In genomic region chr2:26544265-26544664, GRCm38 (mm10) we compare ENCODE assay signal across 11 mouse cellular contexts. TPM values are rescaled to one million over a fixed set of nuclear protein-coding genes. Genes with fewer than 3 reads are reported as not detected.
DNase-seq lines count a peak whose midpoint lies in the region; ATAC-seq lines count a peak whose summit lies in the region.
"Had no signal": no experiment of that assay in that cellular context is flagged by ENCODE, and none has a peak within 500 bp of the region (broad histone marks: within the 10 kb centered on the region; RNA-seq: fewer than 3 reads in every experiment).

No protein-coding gene starts in this region.

- 0 out of 2 replicates have a peak overlapping the region, but pooled peaks have one; percentile 51 for H3K27ac ChIP-seq in embryonic facial prominence, embryonic 10.5 days (replicated peaks)

- H3K36me3 ChIP-seq in megakaryocyte, embryonic 14.5 days (replicated peaks; ENCODE audit: low read length) = no peaks in the 10 kb centered on the region
- H3K36me3 ChIP-seq in embryonic facial prominence, embryonic 10.5 days (replicated peaks) = no peaks in the 10 kb centered on the region

- no peak for DNase-seq in embryonic facial prominence, embryonic 10.5 days (ENCODE audit: low spot score)
- DNase-seq in kidney, adult 8-10 months = peak; percentile 51 to 65
- peak; percentile 58 for DNase-seq in lung, postnatal 14 days
- DNase-seq in right cerebral cortex, adult 2 months (ENCODE audit: low spot score in 2 of 2) = no peak
- DNase-seq: gastrocnemius, postnatal 14 days had no signal

- H3K4me3 ChIP-seq in megakaryocyte, embryonic 14.5 days (replicated peaks) = peak overlapping the region; percentile 38
- no peak overlapping the region for H3K4me3 ChIP-seq in embryonic facial prominence, embryonic 10.5 days

- ATAC-seq in megakaryocyte, adult 5-6 weeks (ENCODE audit: poor library complexity, severe bottlenecking) = no peak
- no peak for ATAC-seq in monocyte, adult 5-6 weeks (replicated peaks; ENCODE audit: insufficient number of reproducible peaks, low FRiP score, low TSS enrichment, poor library complexity, severe bottlenecking)

- H3K9me3 ChIP-seq in megakaryocyte, embryonic 14.5 days = no peaks in the 10 kb centered on the region
- H3K9me3 ChIP-seq in embryonic facial prominence, embryonic 10.5 days = no peaks in the 10 kb centered on the region

- peaks cover 55% of the 10 kb centered on the region for H3K4me1 ChIP-seq in megakaryocyte, embryonic 14.5 days
- peaks cover 59% of the 10 kb centered on the region for H3K4me1 ChIP-seq in embryonic facial prominence, embryonic 10.5 days

- peaks cover 88% of the 10 kb centered on the region for H3K27me3 ChIP-seq in megakaryocyte, embryonic 14.5 days (replicated peaks)
- peaks cover 12% of the 10 kb centered on the region for H3K27me3 ChIP-seq in embryonic facial prominence, embryonic 10.5 days (replicated peaks; ENCODE audit: low read depth, poor library complexity, severe bottlenecking)

- 76% methylated on average over 3 of the region's 3 CpGs for WGBS in embryonic facial prominence, embryonic 10.5 days

RNA-seq across cellular contexts. Expression of gene Notch1, which starts 27.8 kb away (rescaled TPM):
- polyA plus RNA-seq in megakaryocyte, embryonic 14.5 days (2012; ENCODE audit: insufficient read depth, low replicate concordance) = 1.2 and 4.2 TPM in 2 replicates
- total RNA-seq in megakaryocyte, adult 5-6 weeks (2015) = 37.6 and 43.0 TPM in 2 replicates
- total RNA-seq in megakaryocyte, adult 5-6 weeks (2017) = 22.3 and 48.3 TPM in 2 replicates
- 17.1 and 20.3 TPM in 2 replicates for polyA plus RNA-seq in embryonic facial prominence, embryonic 10.5 days (2016; fragmentation: Nextera tagmentation; extraction: Ambion mirVana)
- total RNA-seq in monocyte, adult 5-6 weeks (2017) = 11.6 to 22.2 TPM (median 13.8 TPM) in 3 replicates

RNA-seq across cellular contexts. Expression of gene Egfl7, which starts 35.5 kb away (rescaled TPM):
- polyA plus RNA-seq in megakaryocyte, embryonic 14.5 days (2012; ENCODE audit: insufficient read depth, low replicate concordance) = 19.7 and 90.5 TPM in 2 replicates
- 1.6 and 3.1 TPM in 2 replicates for total RNA-seq in megakaryocyte, adult 5-6 weeks (2015)
- total RNA-seq in megakaryocyte, adult 5-6 weeks (2017) = 3.7 and 3.9 TPM in 2 replicates
- 93.2 and 96.6 TPM in 2 replicates for polyA plus RNA-seq in embryonic facial prominence, embryonic 10.5 days (2016; fragmentation: Nextera tagmentation; extraction: Ambion mirVana)
- total RNA-seq in monocyte, adult 5-6 weeks (2017) = not detected in 3 replicates

RNA-seq across cellular contexts. Expression of gene Gm20532, which starts 42.2 kb away (rescaled TPM):
- not detected in 2 replicates for polyA plus RNA-seq in megakaryocyte, embryonic 14.5 days (2012; ENCODE audit: insufficient read depth, low replicate concordance)
- total RNA-seq in megakaryocyte, adult 5-6 weeks (2015) = 0.36 TPM in 1 of 2 replicates, not detected in the other
- total RNA-seq in megakaryocyte, adult 5-6 weeks (2017) = not detected in 2 replicates
- polyA plus RNA-seq in embryonic facial prominence, embryonic 10.5 days (2016; fragmentation: Nextera tagmentation; extraction: Ambion mirVana) = not detected in 2 replicates
- not detected in 3 replicates for total RNA-seq in monocyte, adult 5-6 weeks (2017)
- total RNA-seq: gastrocnemius, postnatal 14 days; megakaryocyte progenitor cell, adult 5-6 weeks had no signal
- polyA plus RNA-seq: embryonic facial prominence, embryonic 11.5 days; stomach, embryonic 16.5 days had no signal

RNA-seq across cellular contexts. Expression of gene Agpat2, which starts 60.0 kb away (rescaled TPM):
- 34.1 and 41.8 TPM in 2 replicates for polyA plus RNA-seq in megakaryocyte, embryonic 14.5 days (2012; ENCODE audit: insufficient read depth, low replicate concordance)
- 37.0 and 41.9 TPM in 2 replicates for total RNA-seq in megakaryocyte, adult 5-6 weeks (2015)
- 38.1 and 43.6 TPM in 2 replicates for total RNA-seq in megakaryocyte, adult 5-6 weeks (2017)
- polyA plus RNA-seq in embryonic facial prominence, embryonic 10.5 days (2016; fragmentation: Nextera tagmentation; extraction: Ambion mirVana) = 12.4 and 12.9 TPM in 2 replicates
- total RNA-seq in monocyte, adult 5-6 weeks (2017) = 24.2 to 27.3 TPM (median 25.1 TPM) in 3 replicates

Comparison
In these comparisons a context has a peak if more than half of its experiments do, and no peak if none do; other contexts are left out.
1. DNase-seq: peak in kidney, adult 8-10 months (2 of 2) and lung, postnatal 14 days (single experiment); none in embryonic facial prominence, embryonic 10.5 days (single experiment) and right cerebral cortex, adult 2 months (0 of 2).